Mouse (Mus musculus) lung, adult 2 months (tissue): ENCODE measurements at regions not wholly inside any gene's neighbourhood (a gene's known extent, or its start where the extent isn't known, plus 50 kb on each side); places are given as distances from the start of the nearest gene placed in this dataset.

Experiments used
- DNase-seq: peaks from one replicate; pipeline ENCODE4 v3.0.0; 2022
- H3K4me1 ChIP-seq: fragments of 200-500 bp; 2 replicates; pipeline ENCODE4 v1.6.1; 2011; ENCODE audit warnings: low read length; ENCODE audit not compliant: control insufficient read depth, insufficient read depth
- H3K4me3 ChIP-seq: fragments of 200-500 bp; replicated peaks from 2 replicates; pipeline ENCODE3; 2011; ENCODE audit warnings: low read depth, mild to moderate bottlenecking, control low read depth, low read length; ENCODE audit errors: extremely low read depth
- CTCF ChIP-seq: fragments of 200-500 bp; IDR thresholded peaks from 2 replicates; pipeline ENCODE4 v1.5.1; 2011; ENCODE audit warnings: mild to moderate bottlenecking, low read length, control low read depth; ENCODE audit not compliant: insufficient read depth
- POLR2A ChIP-seq: fragments of 200-500 bp; IDR thresholded peaks from 2 replicates; pipeline ENCODE4 v1.6.1; 2011; ENCODE audit warnings: low read depth, mild to moderate bottlenecking, control low read depth, low read length, borderline replicate concordance; ENCODE audit errors: extremely low read depth
- WGBS: fragments of 180-500 bp; shearing (Covaris S2); methylation state at CpG from one replicate; pipeline ENCODE4 v1.1.7; 2018; 5-methylcytosine and 5-hydroxymethylcytosine counted together

DNA sequence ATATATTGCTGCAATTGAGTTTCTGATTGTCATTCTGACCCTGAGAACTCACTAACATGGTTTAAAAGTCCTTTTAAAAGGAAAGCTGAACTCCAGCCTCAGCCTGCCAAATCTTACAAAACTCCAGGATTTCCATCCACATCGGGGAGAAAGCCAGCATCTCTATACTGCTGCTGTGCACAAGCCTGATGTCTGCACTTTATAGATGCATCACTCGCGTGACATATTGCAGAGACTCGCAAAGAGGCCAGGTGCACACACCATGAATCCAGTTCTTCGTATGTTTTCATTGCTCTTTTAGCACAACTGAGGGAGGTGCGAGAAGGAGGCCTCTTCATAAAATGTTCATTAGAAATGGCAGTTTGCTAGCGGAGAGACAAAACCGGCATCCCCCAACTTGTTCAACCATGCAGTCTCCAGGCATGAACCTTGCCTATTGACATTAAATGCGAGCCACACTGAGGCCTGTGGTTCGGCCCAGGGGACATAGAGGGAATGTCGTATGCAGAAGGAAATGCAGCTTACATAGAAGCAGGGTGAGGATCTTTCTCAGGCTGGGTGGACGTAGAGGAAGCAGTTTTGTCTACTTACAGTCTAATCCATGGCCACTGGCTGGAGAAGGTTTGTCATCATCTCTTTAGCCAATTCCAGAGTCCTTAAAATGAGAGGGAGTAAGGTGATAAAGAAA, 297.0 kb downstream of the Gm11361 start:
- Histone ChIP-seq H3K4me3 (no peak overlapping the region), H3K4me1 (peaks cover 5% of the 10 kb centered on the region; the same call in 1 of the 2 replicates)
- TF ChIP-seq CTCF, result no peak
- no peak for TF ChIP-seq POLR2A
- 91% methylated on average over 12 of the region's 12 CpGs for WGBS
- DNase-seq, result no peak

DNA sequence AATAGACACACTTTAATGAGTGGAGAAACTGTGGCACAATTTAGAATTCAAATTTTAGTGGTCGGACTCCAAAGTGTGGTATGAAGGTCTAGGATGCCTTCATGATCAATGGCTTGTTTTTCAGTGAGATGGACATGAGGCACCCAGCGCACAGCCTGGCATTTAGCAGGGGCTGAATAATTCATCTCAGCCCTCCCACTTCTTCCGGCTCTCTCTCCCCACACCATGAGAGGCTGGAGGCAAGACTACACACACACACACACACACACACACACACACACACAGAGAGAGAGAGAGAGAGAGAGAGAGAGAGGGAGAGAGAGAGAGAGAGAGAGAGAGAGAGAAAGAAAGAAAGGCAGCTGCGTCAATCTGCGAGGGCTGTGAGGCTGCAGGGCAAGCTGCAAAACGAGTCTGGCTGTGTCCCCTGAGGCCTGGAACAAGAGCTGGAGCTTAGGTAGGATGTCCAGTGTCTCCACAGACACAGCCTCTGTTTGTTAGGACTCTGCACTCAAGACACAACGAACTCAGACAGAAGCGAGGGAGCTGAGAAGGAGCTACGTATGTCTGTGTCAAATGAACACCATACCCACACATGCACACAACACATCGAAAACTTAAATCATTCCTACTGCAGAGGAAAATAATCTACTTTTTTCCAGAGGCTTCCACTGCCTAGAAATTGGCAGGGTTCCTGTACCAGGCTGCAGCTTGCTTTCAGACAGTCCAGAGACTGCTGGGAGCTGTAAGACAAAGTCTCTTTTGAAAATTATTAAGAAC, 295.8 kb downstream of the Gm11361 start:
- 56% methylated on average over 10 of the region's 10 CpGs for WGBS
- TF ChIP-seq CTCF (no peak), POLR2A (no peak)
- peaks cover 5% of the 10 kb centered on the region; the same call in 1 of the 2 replicates for H3K4me1 ChIP-seq
- H3K4me3 ChIP-seq, result no peak overlapping the region
- DNase-seq, result no peak

GRCm38 (mm10) chr13:28551555-28551954, 294.2 kb downstream of the Gm11361 start:
- WGBS, result 27% methylated on average over 6 of the region's 6 CpGs
- DNase-seq, result no peak
- Histone ChIP-seq H3K4me1 (peaks cover 5% of the 10 kb centered on the region; the same call in 1 of the 2 replicates), H3K4me3 (no peak overlapping the region)
- TF ChIP-seq CTCF (no peak), POLR2A (no peak)

DNA sequence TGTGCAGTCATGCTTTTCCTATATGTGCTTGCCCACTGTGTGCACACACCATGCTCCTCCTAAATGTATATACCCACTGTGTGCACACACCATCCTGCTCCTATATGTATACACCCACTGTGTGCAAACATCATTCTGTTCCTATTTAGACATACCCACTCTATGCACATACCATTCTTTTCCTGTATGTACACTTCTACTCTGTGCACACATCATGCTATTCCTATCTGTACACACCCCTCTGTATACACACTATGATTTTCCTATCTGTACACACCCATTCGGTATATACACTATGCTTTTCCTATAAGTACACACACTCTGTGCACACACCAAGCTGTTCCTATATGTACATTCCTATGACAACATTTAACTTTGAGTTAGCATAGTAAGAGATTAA, 288.5 kb downstream of the Gm11361 start:
- no peak overlapping the region for H3K4me3 ChIP-seq
- TF ChIP-seq CTCF, result no peak
- TF ChIP-seq POLR2A, result no peak
- WGBS, result 77% methylated on average over 1 of the region's 1 CpGs
- no peaks in the 10 kb centered on the region for H3K4me1 ChIP-seq
- no peak for DNase-seq

DNA sequence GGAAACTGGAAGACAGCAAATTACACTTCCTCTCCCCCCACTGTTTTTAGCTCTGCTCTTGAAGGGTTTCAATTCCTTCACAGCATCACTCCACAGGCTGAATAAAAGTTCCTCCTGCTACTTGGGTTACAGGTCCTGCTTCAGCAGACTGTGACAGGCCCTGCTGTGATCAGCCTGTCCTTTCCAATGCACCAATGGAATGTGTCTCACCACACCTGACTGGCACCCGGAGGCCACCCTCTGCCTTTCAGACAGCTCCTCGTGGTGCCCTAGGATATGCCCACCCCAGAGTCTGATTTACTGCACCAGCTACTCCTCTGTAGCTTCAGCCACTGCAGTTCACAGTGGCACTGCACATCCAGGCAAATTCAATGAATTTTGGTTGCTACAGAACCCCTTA, 288.0 kb downstream of the Gm11361 start:
- DNase-seq, result no peak
- no peak overlapping the region for H3K4me3 ChIP-seq
- no peaks in the 10 kb centered on the region for H3K4me1 ChIP-seq
- WGBS, result 47% methylated on average over 2 of the region's 2 CpGs
- TF ChIP-seq POLR2A (no peak), CTCF (no peak)

DNA sequence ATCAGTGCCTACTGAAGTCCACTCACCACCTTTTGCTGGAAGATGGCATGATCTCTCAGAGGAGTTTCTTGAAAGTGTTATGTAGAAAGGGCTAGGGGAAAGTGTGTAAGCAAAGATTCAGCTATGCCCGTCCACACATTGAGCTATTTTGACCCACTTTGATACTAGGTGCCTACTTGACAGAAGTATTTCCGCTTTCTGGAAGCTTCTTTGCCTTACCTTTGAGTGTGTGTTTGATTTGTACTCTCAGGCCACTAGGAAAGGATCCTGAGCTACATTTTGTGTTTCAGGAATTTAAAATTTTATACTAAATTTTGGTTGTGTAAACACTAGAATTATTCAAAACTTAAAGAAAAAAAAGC, 287.5 kb downstream of the Gm11361 start:
- 72% methylated on average over 2 of the region's 2 CpGs for WGBS
- no peak for TF ChIP-seq CTCF
- TF ChIP-seq POLR2A, result no peak
- Histone ChIP-seq H3K4me3 (no peak overlapping the region), H3K4me1 (no peaks in the 10 kb centered on the region)
- DNase-seq, result no peak

- TF ChIP-seq CTCF (no peak), POLR2A (no peak)
- Histone ChIP-seq H3K4me3 (no peak overlapping the region), H3K4me1 (no peaks in the 10 kb centered on the region)
- 56% methylated on average over 15 of the region's 17 CpGs for WGBS
- DNase-seq, result no peak
These were observed 286.9 kb downstream of the Gm11361 start for GRCm38 (mm10) chr13:28544003-28544818.

GRCm38 (mm10) chr13:28541607-28542006, 284.3 kb downstream of the Gm11361 start:
- TF ChIP-seq CTCF (no peak), POLR2A (no peak)
- Histone ChIP-seq H3K4me3 (no peak overlapping the region), H3K4me1 (no peaks in the 10 kb centered on the region)
- WGBS, result 77% methylated on average over 3 of the region's 3 CpGs
- no peak for DNase-seq

- H3K4me3 ChIP-seq, result no peak overlapping the region
- H3K4me1 ChIP-seq, result peaks cover 8% of the 10 kb centered on the region
- no peak for DNase-seq
- TF ChIP-seq CTCF (no peak), POLR2A (no peak)
- 92% methylated on average over 1 of the region's 1 CpGs for WGBS
These were observed 275.8 kb downstream of the Gm11361 start for GRCm38 (mm10) chr13:28533080-28533479.
